Mouse (Mus musculus) embryonic facial prominence, embryonic 10.5 days (tissue): ENCODE measurements at regions not wholly inside any gene's neighbourhood (a gene's known extent, or its start where the extent isn't known, plus 50 kb on each side); places are given as distances from the start of the nearest gene placed in this dataset.
A peak's percentile ranks its signal among the peaks of the same experiment; 100 is the strongest.

Experiments
- DNase-seq: peaks from one replicate; pipeline ENCODE4 v3.0.0-alpha.2; 2017; ENCODE audit warnings: low spot score
- H3K27ac ChIP-seq: fragments of 300-500 bp; sonication (generic); replicated peaks from 2 replicates; pipeline ENCODE4 v1.5.1; 2016; ENCODE audit warnings: mild to moderate bottlenecking
- H3K27me3 ChIP-seq: fragments of 300-500 bp; sonication (generic); replicated peaks from 2 replicates; pipeline ENCODE4 v1.6.1; 2016; ENCODE audit warnings: low read depth, mild to moderate bottlenecking; ENCODE audit not compliant: poor library complexity, severe bottlenecking
- H3K36me3 ChIP-seq: fragments of 300-500 bp; sonication (generic); replicated peaks from 2 replicates; pipeline ENCODE4 v1.6.1; 2016; ENCODE audit warnings: mild to moderate bottlenecking, moderate library complexity
- H3K4me1 ChIP-seq: fragments of 300-500 bp; sonication (generic); 2 replicates; pipeline ENCODE4 v1.6.1; 2016
- H3K4me3 ChIP-seq: fragments of 300-500 bp; sonication (generic); 2 replicates; pipeline ENCODE4 v1.5.1; 2016; ENCODE audit warnings: mild to moderate bottlenecking, moderate library complexity
- H3K9me3 ChIP-seq: fragments of 300-500 bp; sonication (generic); 2 replicates; pipeline ENCODE4 v1.6.1; 2016; ENCODE audit warnings: mild to moderate bottlenecking
- WGBS: fragments of 180-500 bp; shearing (Covaris S2); methylation state at CpG from one replicate; pipeline ENCODE4 v1.1.7; 2016; 5-methylcytosine and 5-hydroxymethylcytosine counted together

DNA sequence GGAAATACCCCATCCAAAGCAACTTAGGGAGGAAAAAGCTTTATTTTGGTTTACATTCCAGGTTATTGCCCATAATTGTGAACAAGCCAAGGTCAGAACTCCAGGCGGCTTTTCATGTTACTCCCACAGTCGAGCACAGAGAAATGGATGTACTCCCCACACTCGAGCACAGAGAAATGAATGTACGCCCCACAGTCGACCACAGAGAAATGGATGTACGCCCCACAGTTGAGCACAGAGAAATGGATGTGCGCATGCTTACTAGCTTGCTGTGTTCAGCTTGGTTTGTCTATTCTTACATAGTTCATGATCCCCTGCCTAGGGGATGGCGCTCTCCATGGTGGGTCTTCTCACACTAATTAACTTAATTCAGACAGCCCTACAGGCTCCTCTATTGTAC, 219.2 kb downstream of the Hhipl2 start:
- 92% methylated on average over 8 of the region's 8 CpGs for WGBS
- no peak overlapping the region for H3K4me3 ChIP-seq

DNA sequence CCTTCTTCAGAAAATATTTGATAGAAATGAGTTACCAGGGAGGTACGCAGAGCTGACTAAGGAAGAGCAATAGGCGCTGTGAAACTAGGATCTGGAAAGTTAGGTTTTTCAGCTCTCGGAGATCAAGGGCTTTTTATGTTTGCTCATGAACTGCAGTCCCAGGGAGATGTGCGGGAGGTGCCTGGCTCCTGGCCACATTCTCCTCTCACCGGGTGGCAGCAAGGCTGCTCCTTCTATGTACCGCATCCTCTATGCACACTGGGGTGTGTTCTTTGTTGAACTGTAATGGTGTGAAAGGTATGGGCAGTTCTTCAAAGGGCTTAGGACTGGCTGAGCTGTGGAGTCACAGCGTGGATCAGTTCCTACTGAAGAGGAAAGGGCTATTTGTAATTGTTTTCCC, 221.3 kb downstream of the Hhipl2 start:
- Histone ChIP-seq H3K36me3 (no peaks in the 10 kb centered on the region), H3K27ac (no peak overlapping the region), H3K9me3 (no peaks in the 10 kb centered on the region), H3K27me3 (no peaks in the 10 kb centered on the region), H3K4me3 (no peak overlapping the region), H3K4me1 (no peaks in the 10 kb centered on the region)
- DNase-seq = no peak
- 50% methylated on average over 7 of the region's 7 CpGs for WGBS

More for the DNA sequence above, 219.2 kb downstream of the Hhipl2 start:
- Histone ChIP-seq H3K9me3 (no peaks in the 10 kb centered on the region), H3K27me3 (no peaks in the 10 kb centered on the region), H3K36me3 (no peaks in the 10 kb centered on the region), H3K4me1 (no peaks in the 10 kb centered on the region), H3K27ac (no peak overlapping the region)
- DNase-seq = no peak

DNA sequence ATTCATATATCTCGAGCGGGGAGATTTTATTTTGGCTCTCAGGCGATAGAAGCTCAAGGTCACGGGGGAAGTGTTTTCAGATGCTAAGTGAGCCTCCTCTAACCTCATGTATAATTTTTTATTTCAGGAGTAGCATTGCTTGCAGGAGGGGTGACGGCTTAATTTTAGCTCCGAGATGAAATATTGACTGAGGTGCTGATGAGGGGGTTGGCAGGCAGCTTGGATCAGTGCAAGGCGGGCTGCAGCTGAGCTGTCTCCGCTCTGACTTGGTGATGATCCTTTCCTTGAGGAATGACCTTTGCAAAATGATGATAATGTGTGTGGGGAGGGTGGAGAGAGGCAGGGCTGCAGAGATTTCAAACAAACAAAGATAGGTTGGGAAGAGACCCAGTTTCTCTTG, 222.6 kb downstream of the Hhipl2 start:
- Histone ChIP-seq H3K27ac (no peak overlapping the region), H3K4me1 (no peaks in the 10 kb centered on the region), H3K9me3 (no peaks in the 10 kb centered on the region), H3K4me3 (no peak overlapping the region), H3K36me3 (no peaks in the 10 kb centered on the region), H3K27me3 (no peaks in the 10 kb centered on the region)
- 89% methylated on average over 8 of the region's 8 CpGs for WGBS
- no peak for DNase-seq

DNA sequence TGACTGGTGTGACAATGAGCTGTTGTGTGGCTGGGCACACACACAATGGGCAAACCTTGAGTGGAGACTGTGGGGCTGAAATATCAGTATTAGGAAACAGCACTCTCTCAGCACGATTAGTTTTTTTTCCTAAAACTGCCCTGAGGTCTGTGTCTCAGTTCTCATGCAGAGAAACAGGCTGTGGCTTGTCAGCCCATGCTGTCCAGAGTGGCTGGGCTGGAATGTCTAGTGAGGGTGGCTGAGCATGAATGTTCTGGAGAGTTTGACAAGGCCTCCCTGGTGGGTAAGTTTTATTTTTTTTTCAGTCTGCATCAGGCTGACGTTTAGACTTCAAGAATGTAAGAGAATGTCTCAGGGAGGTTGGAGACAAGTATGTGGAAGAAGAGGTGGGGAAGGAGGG, 226.0 kb downstream of the Hhipl2 start:
- Histone ChIP-seq H3K27me3 (no peaks in the 10 kb centered on the region), H3K27ac (no peak overlapping the region), H3K4me1 (no peaks in the 10 kb centered on the region), H3K4me3 (no peak overlapping the region), H3K36me3 (no peaks in the 10 kb centered on the region), H3K9me3 (no peaks in the 10 kb centered on the region)
- DNase-seq = peak; percentile 17
- WGBS = 66% methylated on average over 2 of the region's 2 CpGs

DNA sequence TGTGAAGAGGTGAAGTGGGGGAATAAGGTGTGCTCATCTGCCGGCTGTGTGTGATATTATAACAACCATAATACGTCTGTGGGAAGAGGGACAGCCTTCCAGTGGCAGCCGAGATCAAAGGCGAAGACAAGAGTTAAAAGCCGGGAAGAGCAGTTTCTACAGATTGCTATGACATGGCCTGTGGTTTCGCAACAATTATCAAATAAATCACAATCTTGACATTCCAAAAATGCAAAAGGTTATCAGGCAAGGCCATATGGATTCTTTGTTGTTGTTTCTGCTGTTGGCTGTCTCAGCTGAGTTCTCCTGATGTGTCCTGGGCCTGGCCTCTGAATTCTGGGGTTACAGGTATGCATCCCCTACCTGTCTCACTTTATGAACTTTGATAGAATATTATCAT, 235.9 kb downstream of the Hhipl2 start:
- DNase-seq = no peak
- Histone ChIP-seq H3K36me3 (no peaks in the 10 kb centered on the region), H3K4me3 (no peak overlapping the region), H3K27ac (no peak overlapping the region), H3K27me3 (no peaks in the 10 kb centered on the region), H3K4me1 (no peaks in the 10 kb centered on the region), H3K9me3 (no peaks in the 10 kb centered on the region)
- 87% methylated on average over 6 of the region's 6 CpGs for WGBS

DNA sequence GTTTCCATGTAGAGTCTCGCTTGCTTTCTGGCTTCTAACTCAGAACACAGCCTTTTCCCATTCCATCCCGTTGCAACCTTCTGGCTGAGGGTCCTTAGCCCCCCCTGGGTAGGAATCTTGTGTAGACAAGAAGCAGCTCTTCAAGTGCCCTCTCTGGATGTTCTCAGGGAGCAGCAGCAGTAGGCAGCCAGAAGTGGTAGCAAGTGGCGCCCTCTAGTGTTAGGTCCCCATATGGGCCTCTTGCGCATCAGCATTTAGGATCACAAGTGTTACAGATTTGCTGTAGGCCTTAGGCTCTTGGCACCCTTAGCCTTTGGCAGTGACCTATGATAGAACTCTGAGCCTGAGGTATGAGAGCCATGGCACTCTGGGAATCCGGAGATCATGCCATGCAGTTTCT, 239.0 kb downstream of the Hhipl2 start:
- Histone ChIP-seq H3K4me3 (no peak overlapping the region), H3K27ac (no peak overlapping the region), H3K9me3 (no peaks in the 10 kb centered on the region), H3K36me3 (no peaks in the 10 kb centered on the region), H3K4me1 (no peaks in the 10 kb centered on the region), H3K27me3 (no peaks in the 10 kb centered on the region)
- WGBS = 56% methylated on average over 5 of the region's 5 CpGs
- peak; percentile 64 for DNase-seq

DNA sequence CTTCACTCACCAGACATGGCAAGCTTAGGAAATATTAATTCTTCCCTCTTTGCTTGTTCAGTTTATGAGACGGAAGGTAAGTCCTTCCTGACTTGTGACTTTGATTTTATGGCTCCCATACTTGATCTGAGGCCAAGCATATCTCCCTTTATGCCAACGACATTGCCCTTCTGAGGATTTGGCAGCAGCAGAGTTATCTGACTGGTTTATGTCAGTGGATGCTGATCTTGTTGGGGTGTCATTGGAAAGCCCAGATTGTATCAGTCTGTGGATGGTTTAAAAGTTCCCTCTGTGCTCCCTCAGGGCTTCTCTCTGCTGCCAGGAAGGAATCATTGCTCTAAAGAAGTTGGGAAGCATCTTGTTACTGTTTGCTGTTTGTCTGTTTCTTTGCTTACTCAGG, 242.5 kb downstream of the Hhipl2 start:
- H3K27ac ChIP-seq = no peak overlapping the region
- no peaks in the 10 kb centered on the region for H3K27me3 ChIP-seq
- H3K9me3 ChIP-seq = no peaks in the 10 kb centered on the region
- H3K4me1 ChIP-seq = 0 out of 2 replicates have a peak, but pooled peaks cover 2% of the 10 kb centered on the region
- H3K36me3 ChIP-seq = no peaks in the 10 kb centered on the region
- H3K4me3 ChIP-seq = no peak overlapping the region
- 82% methylated on average over 2 of the region's 2 CpGs for whole genome bisulfite sequencing
- no peak for DNase-seq

DNA sequence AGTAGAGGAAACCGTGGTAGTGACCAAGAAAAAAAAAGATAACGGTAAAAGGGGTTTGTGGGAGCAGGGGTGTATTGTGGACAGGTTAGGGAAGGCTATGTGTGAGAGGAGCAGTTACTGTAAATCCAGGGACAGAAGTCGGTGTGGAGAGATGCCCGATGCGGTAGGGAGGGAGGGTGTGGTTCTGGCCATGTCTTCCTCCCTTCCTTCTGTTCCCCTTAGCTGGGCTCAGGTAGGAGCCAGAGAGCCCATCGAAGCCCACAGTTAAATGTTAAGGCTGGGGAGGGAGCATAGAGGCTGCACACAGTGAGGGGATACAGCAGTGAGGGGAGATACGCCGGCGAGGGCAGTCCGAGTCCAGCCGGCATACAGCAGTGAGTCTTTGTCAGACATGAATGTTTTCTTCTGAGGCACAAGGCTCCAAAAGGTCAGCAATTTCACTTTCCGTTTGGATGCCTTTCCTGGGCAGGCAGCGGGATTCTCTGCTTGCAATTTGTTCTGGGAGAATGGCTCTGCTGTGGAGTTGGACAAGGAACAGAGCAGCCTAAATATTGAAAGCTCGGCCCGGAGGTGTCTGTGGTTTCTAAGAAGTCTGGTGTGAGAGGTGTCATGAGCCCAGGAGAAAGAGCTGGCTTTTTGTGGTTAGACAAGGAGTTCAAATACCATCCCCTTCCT, 244.5 kb downstream of the Hhipl2 start:
- Histone ChIP-seq H3K4me3 (no peak overlapping the region), H3K27me3 (no peaks in the 10 kb centered on the region), H3K9me3 (peaks cover 6% of the 10 kb centered on the region; the same call in 1 of the 2 replicates), H3K27ac (no peak overlapping the region), H3K4me1 (0 out of 2 replicates have a peak, but pooled peaks cover 2% of the 10 kb centered on the region), H3K36me3 (no peaks in the 10 kb centered on the region)
- 84% methylated on average over 15 of the region's 15 CpGs for WGBS
- DNase-seq = no peak

DNA sequence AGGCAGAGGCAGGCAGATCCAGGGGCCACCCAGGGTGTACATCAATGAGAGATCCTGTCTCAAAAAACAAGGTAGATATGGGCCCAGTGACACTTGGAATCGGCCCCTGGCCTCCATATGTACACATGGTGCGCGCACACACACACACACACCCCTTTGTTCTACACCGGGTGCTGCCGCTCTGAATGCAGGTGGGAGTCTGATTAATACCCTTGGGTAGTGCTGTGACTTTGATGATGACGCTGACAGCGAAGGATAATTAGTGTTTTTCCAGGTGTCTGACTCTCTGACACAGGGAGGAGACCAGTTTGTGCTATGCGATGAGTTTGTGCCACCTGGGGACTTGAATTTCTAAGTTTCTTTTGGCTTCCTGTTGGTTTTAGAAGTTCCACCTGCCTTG, 251.3 kb downstream of the Hhipl2 start:
- WGBS = 71% methylated on average over 8 of the region's 8 CpGs
- Histone ChIP-seq H3K27ac (no peak overlapping the region), H3K4me3 (no peak overlapping the region), H3K4me1 (peaks cover 11% of the 10 kb centered on the region), H3K36me3 (no peaks in the 10 kb centered on the region), H3K27me3 (no peaks in the 10 kb centered on the region), H3K9me3 (peaks cover 6% of the 10 kb centered on the region; the same call in 1 of the 2 replicates)
- DNase-seq = no peak

DNA sequence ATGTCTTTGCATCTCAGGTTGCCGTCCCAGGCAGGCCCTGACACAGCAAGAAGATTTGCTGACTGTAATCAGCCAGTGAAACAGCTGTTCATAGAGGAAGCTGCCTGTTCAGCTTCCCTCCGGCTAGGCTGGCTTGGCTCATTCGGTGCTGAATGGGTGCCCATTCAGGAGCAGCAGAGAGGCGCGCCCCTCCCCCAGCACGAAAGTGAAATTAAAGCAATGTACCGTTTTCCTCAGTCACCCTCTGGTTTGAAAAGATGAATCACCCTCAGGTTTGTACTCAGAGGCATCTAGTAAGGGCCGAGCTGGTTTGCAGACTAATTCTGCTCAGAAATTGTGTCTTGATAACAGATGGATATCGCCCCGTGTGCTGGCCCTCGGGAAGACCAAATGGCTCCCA, 251.7 kb downstream of the Hhipl2 start:
- peak; percentile 31 for DNase-seq
- 56% methylated on average over 11 of the region's 11 CpGs for WGBS
- no peak overlapping the region for H3K27ac ChIP-seq
- H3K4me1 ChIP-seq = peaks cover 11% of the 10 kb centered on the region
- H3K4me3 ChIP-seq = no peak overlapping the region
- H3K9me3 ChIP-seq = peaks cover 6% of the 10 kb centered on the region; the same call in 1 of the 2 replicates
- no peaks in the 10 kb centered on the region for H3K27me3 ChIP-seq
- H3K36me3 ChIP-seq = no peaks in the 10 kb centered on the region

DNA sequence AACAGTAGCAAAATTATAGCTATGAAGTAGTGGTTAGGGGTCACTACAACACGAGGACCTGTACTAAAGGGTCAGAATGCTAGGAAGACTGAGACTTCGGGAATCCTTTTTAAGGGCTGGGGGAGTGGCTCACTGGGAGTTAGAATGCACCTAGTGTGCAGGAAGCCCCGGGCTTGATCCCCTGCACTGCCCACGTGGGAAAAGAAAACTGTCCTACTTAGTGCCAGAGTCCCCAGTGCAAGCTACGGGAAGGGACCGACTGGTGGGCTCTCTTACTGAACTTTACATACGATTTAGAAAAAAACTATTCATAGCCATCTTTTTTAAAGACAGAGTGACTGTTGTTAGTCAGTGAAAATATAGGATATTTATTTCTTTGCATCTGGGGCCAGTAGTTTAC, 252.5 kb downstream of the Hhipl2 start:
- H3K9me3 ChIP-seq = peaks cover 6% of the 10 kb centered on the region; the same call in 1 of the 2 replicates
- WGBS = 75% methylated on average over 7 of the region's 7 CpGs
- H3K27ac ChIP-seq = no peak overlapping the region
- H3K4me1 ChIP-seq = peaks cover 11% of the 10 kb centered on the region
- DNase-seq = no peak
- H3K4me3 ChIP-seq = no peak overlapping the region
- H3K36me3 ChIP-seq = no peaks in the 10 kb centered on the region
- no peaks in the 10 kb centered on the region for H3K27me3 ChIP-seq

DNA sequence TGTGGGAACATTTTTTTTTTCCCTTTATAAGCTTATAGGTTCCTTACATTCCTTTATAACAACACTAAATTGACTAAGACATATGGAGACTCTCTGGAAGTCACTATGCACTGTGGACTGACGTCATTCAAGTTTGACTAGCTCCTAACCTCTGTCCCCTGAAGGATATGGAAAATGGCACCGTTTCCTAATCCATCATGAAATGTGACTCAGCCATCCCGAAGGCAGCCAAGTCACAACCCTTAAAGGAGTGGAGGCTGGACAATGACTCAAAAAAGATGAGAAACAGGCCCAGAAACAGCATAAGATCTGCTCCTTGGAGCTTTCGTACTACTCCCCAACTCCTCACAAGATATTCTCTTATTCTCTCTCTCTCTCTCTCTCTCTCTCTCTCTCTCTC, 253.5 kb downstream of the Hhipl2 start:
- 72% methylated on average over 4 of the region's 4 CpGs for WGBS
- DNase-seq = no peak
- Histone ChIP-seq H3K9me3 (peaks cover 6% of the 10 kb centered on the region; the same call in 1 of the 2 replicates), H3K36me3 (no peaks in the 10 kb centered on the region), H3K27ac (no peak overlapping the region), H3K4me1 (peaks cover 11% of the 10 kb centered on the region), H3K27me3 (no peaks in the 10 kb centered on the region), H3K4me3 (no peak overlapping the region)

DNA sequence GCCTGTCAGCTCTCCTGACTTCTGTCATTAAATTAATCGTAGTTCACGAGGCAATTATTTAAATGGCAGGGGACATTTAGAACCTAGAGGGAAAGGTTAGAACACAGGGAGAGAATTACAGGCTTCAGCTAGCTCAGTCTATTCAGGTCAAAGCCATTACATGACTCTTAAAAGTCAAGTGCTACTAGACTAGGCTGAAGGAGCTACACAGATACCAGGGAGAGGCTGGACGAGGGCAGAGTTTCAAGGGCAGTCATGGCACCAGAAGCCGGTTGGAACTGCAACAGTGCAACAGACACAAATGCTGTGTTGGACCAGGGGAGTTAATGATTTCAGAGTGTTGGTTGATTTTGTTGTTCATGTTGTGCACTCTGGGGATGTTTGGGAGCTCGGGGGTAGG, 254.5 kb downstream of the Hhipl2 start:
- Histone ChIP-seq H3K4me1 (peaks cover 11% of the 10 kb centered on the region), H3K36me3 (no peaks in the 10 kb centered on the region), H3K27ac (no peak overlapping the region), H3K4me3 (no peak overlapping the region), H3K27me3 (no peaks in the 10 kb centered on the region), H3K9me3 (no peaks in the 10 kb centered on the region)
- WGBS = 80% methylated on average over 5 of the region's 5 CpGs
- no peak for DNase-seq
